Mouse (Mus musculus) heart, postnatal 0 days (tissue): ENCODE data around the gene Fmc1. TPM values are rescaled to one million over a fixed set of nuclear protein-coding genes. Genes with fewer than 3 reads are reported as not detected.

Experiments
- ATAC-seq: fragments of 200-750 bp; cut with Nextera tagmentation; 2 replicates; pipeline ENCODE4 v1.8.0; 2017; ENCODE audit warnings: low read depth, moderate number of reproducible peaks, moderate library complexity; ENCODE audit not compliant: insufficient read depth
- DNase-seq: peaks from one replicate; pipeline ENCODE4 v3.0.0-alpha.2; 2016; ENCODE audit warnings: low spot score
- H3K27ac ChIP-seq: fragments of 300-500 bp; sonication (generic); 2 replicates; pipeline ENCODE4 v1.5.1; 2014; ENCODE audit warnings: low read depth, mild to moderate bottlenecking
- H3K27me3 ChIP-seq: fragments of 300-500 bp; sonication (generic); 2 replicates; pipeline ENCODE4 v1.6.1; 2014; ENCODE audit warnings: low read length, mixed read lengths; ENCODE audit not compliant: control insufficient read depth, insufficient read depth
- H3K36me3 ChIP-seq: fragments of 300-500 bp; sonication (generic); replicated peaks from 2 replicates; pipeline ENCODE4 v1.6.1; 2014; ENCODE audit warnings: low read length, mixed read lengths; ENCODE audit not compliant: control insufficient read depth, insufficient read depth
- H3K4me1 ChIP-seq: fragments of 300-500 bp; sonication (generic); 2 replicates; pipeline ENCODE4 v1.6.1; 2014; ENCODE audit warnings: antibody characterized with exemption; ENCODE audit not compliant: control insufficient read depth, insufficient read depth
- H3K4me2 ChIP-seq: fragments of 300-500 bp; sonication (generic); 2 replicates; pipeline ENCODE4 v1.6.1; 2014; ENCODE audit warnings: low read depth, mild to moderate bottlenecking, low read length, moderate library complexity
- H3K4me3 ChIP-seq: fragments of 300-500 bp; sonication (generic); 2 replicates; pipeline ENCODE4 v1.5.1; 2014; ENCODE audit warnings: low read depth, low read length
- H3K9ac ChIP-seq: fragments of 300-500 bp; sonication (generic); replicated peaks from 2 replicates; pipeline ENCODE4 v1.6.1; 2014; ENCODE audit warnings: low read depth, low read length, mixed read lengths
- H3K9me3 ChIP-seq: fragments of 300-500 bp; sonication (generic); replicated peaks from 2 replicates; pipeline ENCODE4 v1.6.1; 2016; ENCODE audit warnings: low read length; ENCODE audit not compliant: control insufficient read depth
- CTCF ChIP-seq: IDR thresholded peaks from 2 replicates; pipeline ENCODE4 v1.5.1; 2016; ENCODE audit warnings: antibody characterized with exemption, control low read depth, low read depth
- EP300 ChIP-seq: IDR thresholded peaks from 2 replicates; pipeline ENCODE4 v1.6.1; 2016; ENCODE audit warnings: antibody characterized with exemption, low read depth
- WGBS: fragments of 180-500 bp; shearing (Covaris S2); extraction: QIAGEN DNeasy Blood & Tissue Kit; methylation state at CpG from one replicate; pipeline ENCODE4 v1.1.7; 2014; 5-methylcytosine and 5-hydroxymethylcytosine counted together
- microRNA-seq: library from miRNA; unstranded; fragments of <30 nt; microRNA quantifications from one replicate; pipeline ENCODE4, GENCODE M21; 2016
- polyA plus RNA-seq: library from polyadenylated mRNA; unstranded; fragments of >200 nt; fragmentation: Nextera tagmentation; extraction: Ambion mirVana; gene quantifications from 2 replicates; pipeline ENCODE4 v1.2.1, GENCODE M21; 2015
- total RNA-seq: library from RNA; depleted of rRNA; stranded (reverse); fragments of >200 nt; gene quantifications from 2 replicates; pipeline ENCODE4 v1.2.3, GENCODE M21; 2014; ENCODE audit warnings: low replicate concordance; rRNA removed

The Fmc1 gene
- total and polyA plus RNA-seq, 2 experiments from 2014 or later = 119 to 453 TPM

DNA sequence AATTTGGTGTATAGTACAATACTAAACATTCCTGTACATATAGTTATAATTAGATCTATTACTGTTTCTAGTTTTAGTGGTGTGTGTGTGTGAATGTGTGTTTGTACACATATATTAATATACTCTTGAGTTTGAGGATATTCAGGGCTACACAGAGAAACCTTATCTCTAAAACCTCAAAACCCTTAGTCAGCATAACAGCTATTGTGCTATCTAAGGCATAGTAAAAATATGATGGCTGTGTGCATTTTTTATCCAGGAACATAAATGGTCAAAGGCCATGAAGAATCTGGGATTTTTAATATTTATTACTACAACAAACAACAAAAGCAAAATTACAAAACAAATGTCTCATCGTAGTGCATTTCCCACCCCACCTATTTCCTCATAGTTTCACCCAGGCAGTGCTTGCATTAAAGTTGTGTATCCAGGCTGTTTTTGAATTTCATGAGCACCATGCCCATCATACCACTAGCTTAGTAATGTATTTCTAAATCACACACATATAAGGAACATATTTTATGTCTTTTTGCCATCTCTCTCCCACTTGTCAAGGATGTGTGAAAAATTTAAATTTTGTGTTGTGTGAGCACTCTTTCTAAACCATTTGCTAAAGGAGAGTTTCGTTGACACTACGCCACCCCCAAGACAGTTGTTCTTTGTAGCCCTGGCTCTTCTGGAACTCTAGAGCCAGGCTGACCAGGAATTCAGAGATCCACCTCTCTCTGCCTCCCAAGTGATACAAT is 47.0 kb downstream of the Fmc1 start:
- no peaks in the 10 kb centered on the region for H3K9me3 ChIP-seq
- WGBS = 97% methylated on average over 3 of the region's 3 CpGs
- ATAC-seq (no peak), DNase-seq (no peak)
- H3K4me3 ChIP-seq = no peak overlapping the region
- H3K27ac ChIP-seq = no peak overlapping the region
- TF ChIP-seq CTCF (no peak), EP300 (no peak)
- H3K4me2 ChIP-seq = no peak overlapping the region
- no peaks in the 10 kb centered on the region for H3K27me3 ChIP-seq
- H3K36me3 ChIP-seq = peaks cover 46% of the 10 kb centered on the region
- no peak overlapping the region for H3K9ac ChIP-seq
- no peaks in the 10 kb centered on the region for H3K4me1 ChIP-seq

- Histone ChIP-seq H3K4me3 (no peak overlapping the region), H3K27me3 (no peaks in the 10 kb centered on the region), H3K36me3 (peaks cover 52% of the 10 kb centered on the region), H3K9me3 (no peaks in the 10 kb centered on the region), H3K4me1 (no peaks in the 10 kb centered on the region), H3K9ac (no peak overlapping the region), H3K27ac (no peak overlapping the region), H3K4me2 (no peak overlapping the region)
- TF ChIP-seq EP300 (no peak), CTCF (no peak)
- DNase-seq = no peak
- ATAC-seq = no peak
- WGBS = 77% methylated on average over 3 of the region's 3 CpGs
Observed at GRCm38 (mm10) chr6:38581711-38582110, 48.4 kb downstream of the Fmc1 start.

Small RNA genes lying within 50 kb of the gene (microRNA-seq; reads per million reads assigned to microRNA genes)
- not detected for gene Mir7670

Other genes with a start within 250 kb of the Fmc1 start
- gene Zc3hav1l, start 234.2 kb upstream of the Fmc1 start, total RNA-seq = 4.7 and 7.3 TPM in 2 replicates
- 2.2 TPM in 2 replicates for gene Zc3hav1l, start 234.2 kb upstream of the Fmc1 start, polyA plus RNA-seq
- 19.2 and 28.9 TPM in 2 replicates for gene Zc3hav1, start 178.9 kb upstream of the Fmc1 start, total RNA-seq
- gene Zc3hav1, start 178.9 kb upstream of the Fmc1 start, polyA plus RNA-seq = 8.2 and 9.1 TPM in 2 replicates
- 1.5 and 2.3 TPM in 2 replicates for gene Ttc26, start 152.0 kb upstream of the Fmc1 start, total RNA-seq
- gene Ttc26, start 152.0 kb upstream of the Fmc1 start, polyA plus RNA-seq = 1.00 and 1.0 TPM in 2 replicates
- 14.6 and 16.5 TPM in 2 replicates for gene Ubn2, start 99.6 kb upstream of the Fmc1 start, total RNA-seq
- 4.8 and 4.9 TPM in 2 replicates for gene Ubn2, start 99.6 kb upstream of the Fmc1 start, polyA plus RNA-seq
- 41.0 and 55.8 TPM in 2 replicates for gene Luc7l2, start 17.8 kb downstream of the Fmc1 start, total RNA-seq
- 23.4 and 23.5 TPM in 2 replicates for gene Luc7l2, start 17.8 kb downstream of the Fmc1 start, polyA plus RNA-seq
- 0.04 and 1.7 TPM in 2 replicates for gene Klrg2, start 103.7 kb downstream of the Fmc1 start, total RNA-seq
- 0.20 and 0.25 TPM in 2 replicates for gene Klrg2, start 103.7 kb downstream of the Fmc1 start, polyA plus RNA-seq
- gene Clec2l, start 129.6 kb downstream of the Fmc1 start, total RNA-seq = 3.4 and 3.9 TPM in 2 replicates
- 1.0 and 1.2 TPM in 2 replicates for gene Clec2l, start 129.6 kb downstream of the Fmc1 start, polyA plus RNA-seq